Mouse (Mus musculus) ES-Bruce4 (cell line): ENCODE measurements around the gene Cmklr1. TPM values are rescaled to one million over a fixed set of nuclear protein-coding genes. Genes with fewer than 3 reads are reported as not detected.

ENCODE experiments used
- H3K27ac ChIP-seq: 2 replicates; pipeline ENCODE4 v1.5.1; 2012; ENCODE audit warnings: low read length, inconsistent platforms; ENCODE audit not compliant: insufficient read depth
- H3K27me3 ChIP-seq: 2 replicates; pipeline ENCODE4 v1.6.1; 2012; ENCODE audit warnings: mild to moderate bottlenecking, low read length, inconsistent platforms; ENCODE audit not compliant: control insufficient read depth, poor library complexity, insufficient read depth, severe bottlenecking
- H3K36me3 ChIP-seq: 2 replicates; pipeline ENCODE4 v1.6.1; 2012; ENCODE audit warnings: inconsistent platforms, mild to moderate bottlenecking, low read length, moderate library complexity; ENCODE audit not compliant: control insufficient read depth, poor library complexity, insufficient read depth, severe bottlenecking
- H3K4me1 ChIP-seq: one replicate; pipeline ENCODE4 v1.8.1; 2011; ENCODE audit warnings: low read length; ENCODE audit not compliant: control insufficient read depth, insufficient read depth
- H3K4me3 ChIP-seq: 2 replicates; pipeline ENCODE4 v1.5.1; 2011; ENCODE audit warnings: low read depth, mild to moderate bottlenecking, low read length
- H3K9ac ChIP-seq: 2 replicates; pipeline ENCODE4 v1.6.1; 2012; ENCODE audit warnings: low read depth, mild to moderate bottlenecking, inconsistent platforms; ENCODE audit not compliant: poor library complexity, severe bottlenecking
- H3K9me3 ChIP-seq: replicated peaks from 2 replicates; pipeline ENCODE4 v1.6.1; 2012; ENCODE audit warnings: mild to moderate bottlenecking, low read length, inconsistent platforms; ENCODE audit not compliant: control insufficient read depth, poor library complexity, insufficient read depth, severe bottlenecking
- CTCF ChIP-seq: IDR thresholded peaks from one replicate; pipeline ENCODE4 v1.8.1; 2011; ENCODE audit warnings: low read depth, low read length
- EP300 ChIP-seq: IDR thresholded peaks from 2 replicates; pipeline ENCODE4 v1.6.1; 2011; ENCODE audit warnings: low read depth, low read length; ENCODE audit not compliant: insufficient read depth
- POLR2A ChIP-seq: IDR thresholded peaks from one replicate; pipeline ENCODE4 v1.8.1; 2011; ENCODE audit warnings: low read length; ENCODE audit not compliant: insufficient read depth
- polyA plus RNA-seq: library from polyadenylated mRNA; stranded (reverse); fragments of >200 nt; gene quantifications from 2 replicates; pipeline ENCODE4 v1.2.4, GENCODE M21; 2011; ENCODE audit warnings: low read depth; ENCODE audit not compliant: missing spikeins, insufficient read depth, insufficient read length

Gene Cmklr1
- polyA plus RNA-seq, 1 experiment, result 2.1 TPM

GRCm38 (mm10) chr5:113564463-113564862 is 85.8 kb downstream of the Cmklr1 start:
- Histone ChIP-seq H3K27me3 (no peaks in the 10 kb centered on the region), H3K9ac (no peak overlapping the region), H3K27ac (no peak overlapping the region), H3K4me3 (no peak overlapping the region), H3K36me3 (no peaks in the 10 kb centered on the region), H3K4me1 (no peaks in the 10 kb centered on the region), H3K9me3 (no peaks in the 10 kb centered on the region)
- TF ChIP-seq POLR2A (no peak), CTCF (no peak), EP300 (no peak)

Other genes with a start within 250 kb of the Cmklr1 start
- gene Wscd2, start 160.1 kb downstream of the Cmklr1 start, polyA plus RNA-seq, result 2.3 and 3.1 TPM in 2 replicates
- gene 1700069L16Rik, start 74.3 kb upstream of the Cmklr1 start, polyA plus RNA-seq, result not detected in 2 replicates
- gene Ficd, start 85.4 kb upstream of the Cmklr1 start, polyA plus RNA-seq, result 2.8 and 3.4 TPM in 2 replicates
- 45.0 and 49.0 TPM in 2 replicates for gene Sart3, start 122.1 kb upstream of the Cmklr1 start, polyA plus RNA-seq
- 47.5 and 58.2 TPM in 2 replicates for gene Iscu, start 122.3 kb upstream of the Cmklr1 start, polyA plus RNA-seq
- 0.79 and 1.2 TPM in 2 replicates for gene Tmem119, start 150.1 kb upstream of the Cmklr1 start, polyA plus RNA-seq
- gene Selplg, start 182.2 kb upstream of the Cmklr1 start, polyA plus RNA-seq, result 0.72 and 1.9 TPM in 2 replicates